Mouse (Mus musculus): ENCODE measurements at regions not wholly inside any gene's neighbourhood (a gene's known extent, or its start where the extent isn't known, plus 50 kb on each side); places are given as distances from the start of the nearest gene placed in this dataset.
"Not testable (repeated sequence)": the region's sequence is repeated elsewhere in the genome, so short reads cannot be mapped to it uniquely, and the experiment has no call there.

- DNase-seq: peak; percentile 28
These were observed 624.8 kb upstream of the BB014433 start for GRCm38 (mm10) chr8:15670722-15671121.

GRCm38 (mm10) chr8:15670298-15670697, 624.4 kb upstream of the BB014433 start:
- no peak for DNase-seq

- DNase-seq: no peak
These were observed 623.6 kb upstream of the BB014433 start for GRCm38 (mm10) chr8:15669515-15669914.

GRCm38 (mm10) chr8:15660602-15661001, 614.7 kb upstream of the BB014433 start:
- DNase-seq: no peak

GRCm38 (mm10) chr8:15634769-15635366, 589.0 kb upstream of the BB014433 start:
- DNase-seq: no peak

GRCm38 (mm10) chr8:15628584-15628983, 582.7 kb upstream of the BB014433 start:
- DNase-seq: no peak

- DNase-seq: not testable (repeated sequence)
These were observed 577.9 kb upstream of the BB014433 start for GRCm38 (mm10) chr8:15623602-15624392.

GRCm38 (mm10) chr8:15610217-15610616, 564.3 kb upstream of the BB014433 start:
- peak; percentile 14 for DNase-seq

- no peak for DNase-seq
These were observed 561.8 kb upstream of the BB014433 start for GRCm38 (mm10) chr8:15607598-15608215.

- DNase-seq: no peak
These were observed 555.7 kb upstream of the BB014433 start for GRCm38 (mm10) chr8:15601531-15601930.

- DNase-seq: no peak
These were observed 547.2 kb upstream of the BB014433 start for GRCm38 (mm10) chr8:15593106-15593505.

- DNase-seq: no peak
These were observed 537.9 kb upstream of the BB014433 start for GRCm38 (mm10) chr8:15583782-15584181.

- DNase-seq: no peak
These were observed 524.2 kb upstream of the BB014433 start for GRCm38 (mm10) chr8:15570091-15570490.

GRCm38 (mm10) chr8:15567742-15568141, 521.9 kb upstream of the BB014433 start:
- no peak for DNase-seq

- DNase-seq: no peak
These were observed 516.7 kb upstream of the BB014433 start for GRCm38 (mm10) chr8:15562310-15563296.

GRCm38 (mm10) chr8:15532027-15532426, 486.1 kb upstream of the BB014433 start:
- no peak for DNase-seq

GRCm38 (mm10) chr8:15525461-15525860, 479.6 kb upstream of the BB014433 start:
- DNase-seq: no peak

- not testable (repeated sequence) for DNase-seq
These were observed 474.0 kb upstream of the BB014433 start for GRCm38 (mm10) chr8:15519896-15520295.

GRCm38 (mm10) chr8:15500973-15501372, 455.1 kb upstream of the BB014433 start:
- DNase-seq: no peak

GRCm38 (mm10) chr8:15497566-15497965, 451.7 kb upstream of the BB014433 start:
- DNase-seq: no peak

- no peak for DNase-seq
These were observed 450.4 kb upstream of the BB014433 start for GRCm38 (mm10) chr8:15496248-15496647.

- no peak for DNase-seq
These were observed 444.9 kb upstream of the BB014433 start for GRCm38 (mm10) chr8:15490774-15491173.

- DNase-seq: no peak
These were observed 441.7 kb upstream of the BB014433 start for GRCm38 (mm10) chr8:15487579-15487978.

Data from embryo, embryonic 11 days (tissue).